Mouse (Mus musculus): ENCODE results near the gene Cacna2d4. TPM values are rescaled to one million over a fixed set of nuclear protein-coding genes. Genes with fewer than 3 reads are reported as not detected.
A peak's percentile ranks its signal among the peaks of the same experiment; 100 is the strongest.

Cacna2d4 gene
- 0.45 and 0.46 TPM in 2 replicates for polyA plus RNA-seq (2015; fragmentation: Nextera tagmentation; extraction: Ambion mirVana)

- Histone ChIP-seq H3K9me3 (no peaks in the 10 kb centered on the region), H3K27me3 (no peaks in the 10 kb centered on the region), H3K36me3 (no peaks in the 10 kb centered on the region), H3K9ac (no peak within 1 kb of the TSS), H3K4me3 (no peak within 1 kb of the TSS), H3K4me1 (replicated peaks) (peaks cover 28% of the 10 kb centered on the region), H3K4me2 (no peak within 1 kb of the TSS), H3K27ac (replicated peaks) (peak within 1 kb of the TSS; percentile 81)
- 67% methylated on average over 1 of the region's 1 CpGs for WGBS
- no peak for ATAC-seq (ENCODE audit: low FRiP score, low read depth)
Measured at GRCm38 (mm10) chr6:119236241-119236640, at the start of gene Cacna2d4. Gene Cacna2d4 (plus strand): TSS chr6:119236526.

DNA sequence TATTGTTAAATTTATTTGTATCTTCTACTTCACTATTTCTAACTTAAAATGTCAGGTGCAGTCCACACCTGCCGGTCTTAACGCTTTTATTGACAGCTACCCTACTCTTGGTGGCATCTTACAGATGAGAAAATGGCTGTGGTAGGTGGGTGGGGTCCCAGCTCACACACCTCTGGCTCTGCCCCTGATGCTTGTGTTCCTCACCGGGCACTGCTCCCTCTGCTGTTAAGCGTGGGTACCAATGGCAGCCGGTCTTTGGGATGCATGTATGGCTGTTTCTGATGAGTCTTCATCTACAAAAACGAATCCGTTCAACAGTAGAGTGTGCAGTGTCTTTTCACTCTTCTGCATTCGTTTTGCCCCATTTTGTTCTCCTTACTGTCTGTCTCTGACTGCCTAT, 49.7 kb upstream of the Cacna2d4 start:
- Histone ChIP-seq H3K36me3 (peaks cover 16% of the 10 kb centered on the region; the same call in 1 of the 2 replicates), H3K9me3 (no peaks in the 10 kb centered on the region), H3K4me1 (replicated peaks) (no peaks in the 10 kb centered on the region), H3K4me3 (no peak overlapping the region), H3K4me2 (no peak overlapping the region), H3K9ac (no peak overlapping the region), H3K27ac (replicated peaks) (no peak overlapping the region), H3K27me3 (no peaks in the 10 kb centered on the region)
- 55% methylated on average over 8 of the region's 8 CpGs for WGBS
- ATAC-seq (ENCODE audit: low FRiP score, low read depth), result no peak

DNA sequence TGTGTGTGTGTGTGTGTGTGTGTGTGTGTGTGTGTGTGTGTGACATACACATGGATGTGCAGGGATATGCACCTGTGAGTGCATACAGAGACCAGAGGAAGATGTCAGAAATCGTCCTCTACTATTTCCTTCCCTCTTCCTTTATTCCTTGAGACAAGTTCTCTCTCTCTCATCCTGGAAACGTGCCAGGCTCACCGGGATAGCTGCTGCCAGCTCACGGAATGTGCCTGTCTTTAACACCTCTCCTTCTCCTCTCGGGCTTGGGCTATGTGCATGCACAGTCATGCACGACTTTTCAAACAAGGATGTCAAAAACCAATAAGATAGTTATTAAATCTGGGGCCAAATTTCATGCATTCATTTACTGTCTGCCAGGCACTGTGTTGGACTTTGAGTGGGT, 48.7 kb upstream of the Cacna2d4 start:
- no peaks in the 10 kb centered on the region for H3K4me1 ChIP-seq (replicated peaks)
- no peak overlapping the region for H3K4me3 ChIP-seq
- no peak overlapping the region for H3K4me2 ChIP-seq
- peaks cover 17% of the 10 kb centered on the region for H3K36me3 ChIP-seq
- WGBS, result 57% methylated on average over 6 of the region's 6 CpGs
- H3K9me3 ChIP-seq, result no peaks in the 10 kb centered on the region
- ATAC-seq (ENCODE audit: low FRiP score, low read depth), result no peak
- H3K9ac ChIP-seq, result no peak overlapping the region
- H3K27me3 ChIP-seq, result no peaks in the 10 kb centered on the region
- H3K27ac ChIP-seq (replicated peaks), result no peak overlapping the region

GRCm38 (mm10) chr6:119191478-119191877, 44.8 kb upstream of the Cacna2d4 start:
- ATAC-seq (ENCODE audit: low FRiP score, low read depth), result no peak
- no peaks in the 10 kb centered on the region for H3K4me1 ChIP-seq (replicated peaks)
- no peak overlapping the region for H3K27ac ChIP-seq (replicated peaks)
- no peak overlapping the region for H3K9ac ChIP-seq
- WGBS, result 94% methylated on average over 4 of the region's 4 CpGs
- no peaks in the 10 kb centered on the region for H3K9me3 ChIP-seq
- no peak overlapping the region for H3K4me2 ChIP-seq
- H3K36me3 ChIP-seq, result peaks cover 30% of the 10 kb centered on the region
- H3K4me3 ChIP-seq, result no peak overlapping the region
- H3K27me3 ChIP-seq, result no peaks in the 10 kb centered on the region

GRCm38 (mm10) chr6:119193571-119194154, 42.7 kb upstream of the Cacna2d4 start:
- 93% methylated on average over 15 of the region's 15 CpGs for WGBS
- ATAC-seq (ENCODE audit: low FRiP score, low read depth), result no peak

DNA sequence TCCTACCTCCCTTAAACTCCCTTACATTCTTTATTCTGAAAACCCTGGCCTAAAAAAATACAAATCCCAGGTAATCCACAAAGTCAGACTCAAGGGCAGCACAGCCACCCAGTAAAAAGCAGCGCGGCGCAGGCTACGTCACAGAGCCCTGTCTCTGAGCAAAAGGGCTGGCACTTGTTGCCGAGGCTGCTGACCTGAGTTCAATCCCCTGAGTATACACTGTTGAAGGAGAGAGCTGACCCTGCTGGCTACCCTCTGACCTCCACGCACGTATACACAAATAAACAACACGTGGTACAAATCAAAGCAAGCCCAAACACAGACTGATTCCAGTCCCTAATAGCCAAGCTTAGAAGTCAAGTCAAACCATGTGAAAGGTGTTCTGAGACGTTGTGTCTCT, 42.2 kb upstream of the Cacna2d4 start:
- H3K9ac ChIP-seq, result no peak overlapping the region
- H3K4me1 ChIP-seq (replicated peaks), result peaks cover 2% of the 10 kb centered on the region; the same call in 1 of the 2 replicates
- no peaks in the 10 kb centered on the region for H3K9me3 ChIP-seq
- ATAC-seq (ENCODE audit: low FRiP score, low read depth), result no peak
- no peak overlapping the region for H3K27ac ChIP-seq (replicated peaks)
- no peaks in the 10 kb centered on the region for H3K27me3 ChIP-seq
- peaks cover 26% of the 10 kb centered on the region for H3K36me3 ChIP-seq
- WGBS, result 88% methylated on average over 9 of the region's 9 CpGs
- H3K4me3 ChIP-seq, result no peak overlapping the region
- no peak overlapping the region for H3K4me2 ChIP-seq

More at GRCm38 (mm10) chr6:119193571-119194154, 42.7 kb upstream of the Cacna2d4 start:
- Histone ChIP-seq H3K36me3 (peaks cover 26% of the 10 kb centered on the region), H3K27ac (replicated peaks) (no peak overlapping the region), H3K9me3 (no peaks in the 10 kb centered on the region), H3K9ac (no peak overlapping the region), H3K4me3 (no peak overlapping the region), H3K4me1 (replicated peaks) (no peaks in the 10 kb centered on the region), H3K27me3 (no peaks in the 10 kb centered on the region), H3K4me2 (no peak overlapping the region)

DNA sequence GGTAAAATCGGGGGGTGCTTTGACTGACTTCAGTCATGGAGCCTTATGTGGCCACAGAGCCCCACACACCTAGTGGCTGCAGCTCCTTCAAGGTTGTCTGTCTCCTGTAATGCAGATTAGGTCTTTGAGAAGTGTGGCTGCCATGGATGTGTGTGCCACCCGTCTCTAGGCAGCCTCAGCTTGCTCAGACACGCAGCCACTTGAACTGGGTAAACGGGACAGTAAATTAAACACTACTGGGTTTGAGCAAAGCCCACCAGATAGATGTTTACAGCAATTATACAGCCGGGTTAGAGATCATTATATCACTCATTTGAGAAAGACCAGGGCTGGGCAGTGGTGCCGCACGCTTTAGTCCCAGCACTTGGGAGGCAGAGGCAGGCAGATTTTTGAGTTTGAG, 41.7 kb upstream of the Cacna2d4 start:
- Histone ChIP-seq H3K4me3 (no peak overlapping the region), H3K9me3 (no peaks in the 10 kb centered on the region), H3K27ac (replicated peaks) (no peak overlapping the region), H3K4me1 (replicated peaks) (peaks cover 6% of the 10 kb centered on the region; the same call in 1 of the 2 replicates), H3K9ac (no peak overlapping the region), H3K27me3 (no peaks in the 10 kb centered on the region), H3K4me2 (no peak overlapping the region), H3K36me3 (peaks cover 24% of the 10 kb centered on the region)
- ATAC-seq (ENCODE audit: low FRiP score, low read depth), result no peak
- 90% methylated on average over 7 of the region's 7 CpGs for WGBS

- H3K4me3 ChIP-seq, result no peak within 1 kb of the TSS
- no peak within 1 kb of the TSS for H3K9ac ChIP-seq
- H3K27me3 ChIP-seq, result no peaks in the 10 kb centered on the region
- H3K27ac ChIP-seq (replicated peaks), result no peak within 1 kb of the TSS
- no peaks in the 10 kb centered on the region for H3K9me3 ChIP-seq
- no peak for ATAC-seq (ENCODE audit: low FRiP score, low read depth)
- WGBS, result 76% methylated on average over 17 of the region's 17 CpGs
- peaks cover 17% of the 10 kb centered on the region for H3K36me3 ChIP-seq
- H3K4me2 ChIP-seq, result no peak within 1 kb of the TSS
- H3K4me1 ChIP-seq (replicated peaks), result peaks cover 10% of the 10 kb centered on the region; the same call in 1 of the 2 replicates
Measured at GRCm38 (mm10) chr6:119196382-119197305, 39.7 kb upstream of the Cacna2d4 start, which contains the start of gene Cacna1c. Gene Cacna1c (minus strand): TSS chr6:119196418.

GRCm38 (mm10) chr6:119198534-119199273, 37.6 kb upstream of the Cacna2d4 start:
- H3K4me2 ChIP-seq, result no peak overlapping the region
- H3K36me3 ChIP-seq, result peaks cover 19% of the 10 kb centered on the region
- no peak overlapping the region for H3K27ac ChIP-seq (replicated peaks)
- 28% methylated on average over 15 of the region's 15 CpGs for WGBS
- peaks cover 10% of the 10 kb centered on the region; the same call in 1 of the 2 replicates for H3K4me1 ChIP-seq (replicated peaks)
- H3K4me3 ChIP-seq, result no peak overlapping the region
- no peaks in the 10 kb centered on the region for H3K9me3 ChIP-seq
- peak; percentile 38; the same call in 1 of the 2 replicates for ATAC-seq (ENCODE audit: low FRiP score, low read depth)
- H3K9ac ChIP-seq, result no peak overlapping the region
- H3K27me3 ChIP-seq, result no peaks in the 10 kb centered on the region

DNA sequence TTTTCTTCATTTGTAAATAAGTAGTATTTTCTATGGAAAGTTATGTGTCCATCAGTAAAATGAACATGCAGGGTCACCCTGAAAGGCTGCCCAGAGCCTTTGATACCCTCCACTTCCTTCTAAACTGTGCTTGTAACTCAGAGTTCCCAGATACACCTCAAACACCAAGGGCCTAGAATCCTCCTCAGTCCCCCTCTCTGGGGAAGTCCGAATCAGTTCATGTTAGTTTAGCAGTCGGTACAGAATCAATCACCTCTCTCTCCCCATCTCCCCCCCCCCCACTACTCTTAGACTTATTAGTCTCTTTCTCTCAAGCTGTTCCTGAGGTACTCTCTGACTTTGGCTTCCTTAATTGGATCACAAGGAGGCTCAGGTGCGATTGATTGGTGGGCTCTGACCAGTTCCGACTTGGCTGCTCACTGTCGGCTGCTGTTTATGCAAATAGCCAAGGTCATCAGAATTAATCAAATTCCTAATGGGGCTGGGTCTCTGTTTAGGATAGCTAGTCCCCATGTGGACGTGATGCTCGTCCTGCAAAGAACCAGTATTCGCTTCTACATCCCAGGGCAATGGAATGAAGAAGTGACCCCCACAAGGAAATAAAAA, 36.9 kb upstream of the Cacna2d4 start:
- H3K27ac ChIP-seq (replicated peaks), result no peak overlapping the region

DNA sequence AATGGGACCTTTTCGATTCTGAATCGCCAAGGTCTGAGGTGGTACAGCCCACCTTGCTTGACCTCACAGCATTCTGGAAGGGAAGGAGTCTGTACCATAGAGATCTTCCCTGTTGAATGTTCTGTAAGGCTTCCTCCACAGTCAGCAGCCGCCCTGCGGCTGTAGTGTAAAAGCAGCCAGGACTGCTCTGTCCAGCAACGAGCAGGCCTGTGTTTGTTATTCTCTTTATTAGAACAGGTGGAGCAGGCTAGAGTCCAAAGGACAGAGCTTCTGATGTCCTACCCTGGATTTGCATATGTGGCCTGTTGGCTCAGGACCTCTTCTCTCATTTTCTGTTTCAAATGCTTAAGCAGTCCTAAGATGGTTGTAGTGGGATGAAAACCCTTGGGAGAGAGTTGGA, 36.0 kb upstream of the Cacna2d4 start:
- WGBS, result 70% methylated on average over 5 of the region's 5 CpGs

More for the DNA sequence above, 36.9 kb upstream of the Cacna2d4 start:
- Histone ChIP-seq H3K4me2 (no peak overlapping the region), H3K27me3 (no peaks in the 10 kb centered on the region), H3K4me1 (replicated peaks) (peaks cover 10% of the 10 kb centered on the region; the same call in 1 of the 2 replicates), H3K9ac (no peak overlapping the region), H3K9me3 (no peaks in the 10 kb centered on the region), H3K4me3 (no peak overlapping the region), H3K36me3 (peaks cover 15% of the 10 kb centered on the region)
- WGBS, result 22% methylated on average over 8 of the region's 8 CpGs
- ATAC-seq (ENCODE audit: low FRiP score, low read depth), result no peak

More for the DNA sequence above, 36.0 kb upstream of the Cacna2d4 start:
- H3K9ac ChIP-seq, result no peak overlapping the region
- H3K36me3 ChIP-seq, result peaks cover 14% of the 10 kb centered on the region; the same call in 1 of the 2 replicates
- H3K27ac ChIP-seq (replicated peaks), result no peak overlapping the region
- no peak overlapping the region for H3K4me2 ChIP-seq
- no peaks in the 10 kb centered on the region for H3K9me3 ChIP-seq
- H3K4me1 ChIP-seq (replicated peaks), result peaks cover 10% of the 10 kb centered on the region; the same call in 1 of the 2 replicates
- H3K27me3 ChIP-seq, result no peaks in the 10 kb centered on the region
- H3K4me3 ChIP-seq, result no peak overlapping the region
- ATAC-seq (ENCODE audit: low FRiP score, low read depth), result no peak

All from hindbrain, embryonic 15.5 days (tissue).